Comparison of ENCODE assay signal across 8 mouse cellular contexts in genomic region chr2:93192671-93193080, GRCm38 (mm10). TPM values are rescaled to one million over a fixed set of nuclear protein-coding genes. Genes with fewer than 3 reads are reported as not detected.
DNase-seq lines count a peak whose midpoint lies in the region; ATAC-seq and TF ChIP-seq lines count a peak whose summit lies in the region.
"Had no signal": no experiment of that assay in that cellular context is flagged by ENCODE, and none has a peak within 500 bp of the region (broad histone marks: within the 10 kb centered on the region; RNA-seq: fewer than 3 reads in every experiment).

No protein-coding gene starts in this region.

- no peak overlapping the region for H3K4me2 ChIP-seq in lung, embryonic 14.5 days
- H3K4me2 ChIP-seq in midbrain, embryonic 11.5 days: peak overlapping the region; percentile 88

- no peak overlapping the region for H3K4me3 ChIP-seq in lung, embryonic 14.5 days (ENCODE audit: low read depth, low read length)
- H3K4me3 ChIP-seq in lung, adult 2 months (replicated peaks; ENCODE audit: extremely low read depth, low read depth, low read length): no peak overlapping the region
- H3K4me3 ChIP-seq in midbrain, embryonic 11.5 days (ENCODE audit: low read depth, low read length): no peak overlapping the region

- no peaks in the 10 kb centered on the region for H3K27me3 ChIP-seq in lung, embryonic 14.5 days (ENCODE audit: insufficient read depth, low read length)
- H3K27me3 ChIP-seq in midbrain, embryonic 11.5 days (ENCODE audit: control insufficient read depth, insufficient read depth, low read length): no peaks in the 10 kb centered on the region
- H3K27me3 ChIP-seq in splenic B cell, adult 2 months (ENCODE audit: control insufficient read depth, insufficient read depth, low read length, poor library complexity, severe bottlenecking): no peaks in the 10 kb centered on the region

- no peaks in the 10 kb centered on the region for H3K36me3 ChIP-seq in lung, embryonic 14.5 days (ENCODE audit: insufficient read depth)
- no peaks in the 10 kb centered on the region for H3K36me3 ChIP-seq in midbrain, embryonic 11.5 days (ENCODE audit: control insufficient read depth, insufficient read depth, low read length)
- H3K36me3 ChIP-seq in splenic B cell, adult 2 months (ENCODE audit: control insufficient read depth, insufficient read depth, low read length, poor library complexity, severe bottlenecking): peaks cover 2% of the 10 kb centered on the region; the same call in 1 of the 2 replicates

- H3K9ac ChIP-seq in lung, embryonic 14.5 days: no peak overlapping the region
- H3K9ac ChIP-seq in midbrain, embryonic 11.5 days (ENCODE audit: low read length): no peak overlapping the region; the same call in 1 of the 2 replicates
- H3K9ac ChIP-seq: liver, embryonic 14.5 days had no signal

- no peak for TF ChIP-seq POLR2A in lung, adult 2 months (IDR thresholded peaks at IDR 0.05; ENCODE audit: borderline replicate concordance, extremely low read depth, low read depth, low read length)

- H3K4me1 ChIP-seq in lung, embryonic 14.5 days (ENCODE audit: insufficient read depth): peaks cover 6% of the 10 kb centered on the region; the same call in 1 of the 2 replicates
- H3K4me1 ChIP-seq in lung, adult 2 months (ENCODE audit: control insufficient read depth, insufficient read depth, low read length): peaks cover 9% of the 10 kb centered on the region
- H3K4me1 ChIP-seq in midbrain, embryonic 11.5 days (ENCODE audit: control insufficient read depth, insufficient read depth, low read length): peaks cover 65% of the 10 kb centered on the region

- H3K9me3 ChIP-seq in lung, embryonic 14.5 days (ENCODE audit: low read depth, low read length): no peaks in the 10 kb centered on the region
- H3K9me3 ChIP-seq in midbrain, embryonic 11.5 days (ENCODE audit: control insufficient read depth, low read length): no peaks in the 10 kb centered on the region

- ATAC-seq in lung, embryonic 14.5 days (ENCODE audit: insufficient read depth): no peak; the same call in 1 of the 2 replicates
- ATAC-seq in hematopoietic stem cell, adult 5-6 weeks (replicated peaks in 1 of 2; ENCODE audit: insufficient read depth in 1 of 2, low FRiP score in 2 of 2, low TSS enrichment in 1 of 2, low read depth in 1 of 2, poor library complexity in 2 of 2, severe bottlenecking in 2 of 2): peak; percentile 88 to 89
- peak; percentile 62 for ATAC-seq in midbrain, embryonic 11.5 days (ENCODE audit: low FRiP score)
- ATAC-seq in cerebellum, adult (ENCODE audit: insufficient number of reproducible peaks, low FRiP score, low TSS enrichment): no peak

- intact Hi-C loops in heart, postnatal 14 days (cut with DNase I): no loop called here

- 10% methylated on average over 6 of the region's 6 CpGs for WGBS in lung, embryonic 14.5 days
- WGBS in lung, adult 2 months: 39% methylated on average over 6 of the region's 6 CpGs
- 5% methylated on average over 6 of the region's 6 CpGs for whole genome bisulfite sequencing in midbrain, embryonic 11.5 days

- peak; percentile 44 for DNase-seq in lung, embryonic 14.5 days
- DNase-seq in lung, adult 2 months: no peak
- peak; percentile 95 for DNase-seq in midbrain, embryonic 11.5 days (ENCODE audit: low spot score, missing footprints)
- DNase-seq in splenic B cell, adult 2 months (ENCODE audit: low read depth, low spot score): peak; percentile 91
- no peak for DNase-seq in heart, postnatal 14 days

- no peak overlapping the region for H3K27ac ChIP-seq in lung, embryonic 14.5 days (ENCODE audit: low read depth)
- H3K27ac ChIP-seq in midbrain, embryonic 11.5 days (ENCODE audit: low read depth, low read length): peak overlapping the region; percentile 70
- H3K27ac ChIP-seq: liver, embryonic 14.5 days had no signal

- TF ChIP-seq CTCF in lung, embryonic 14.5 days (IDR thresholded peaks at IDR 0.05; ENCODE audit: low read depth): no peak; the same call in 1 of the 2 replicates
- no peak for TF ChIP-seq CTCF in lung, adult 2 months (IDR thresholded peaks at IDR 0.05; ENCODE audit: insufficient read depth, low read length)

RNA-seq across cellular contexts. Expression of gene Trp53i11, which starts 5.3 kb away (rescaled TPM):
- 46.7 and 51.1 TPM in 2 replicates for polyA plus RNA-seq in lung, embryonic 14.5 days (2014; fragmentation: Nextera tagmentation; extraction: Ambion mirVana)
- 31.8 and 37.5 TPM in 2 replicates for polyA plus RNA-seq in lung, adult 2 months (2012; rRNA removed)
- total RNA-seq in hematopoietic stem cell, adult 5-6 weeks (2017): 17.0 and 24.9 TPM in 2 replicates
- 179 and 191 TPM in 2 replicates for polyA plus RNA-seq in midbrain, embryonic 11.5 days (2014; fragmentation: Nextera tagmentation; extraction: Ambion mirVana)
- 10 to 100 TPM; 67.8 to 68.8 TPM for total RNA-seq in heart, postnatal 14 days (2021)

Comparison
In these comparisons a context has a peak if more than half of its experiments do, and no peak if none do; other contexts are left out.
1. DNase-seq: peak in lung, embryonic 14.5 days (single experiment), midbrain, embryonic 11.5 days (single experiment) and splenic B cell, adult 2 months (single experiment); none in lung, adult 2 months (single experiment) and heart, postnatal 14 days (0 of 2).
2. ATAC-seq: peak in hematopoietic stem cell, adult 5-6 weeks (2 of 2) and midbrain, embryonic 11.5 days (single experiment); none in lung, embryonic 14.5 days (single experiment) and cerebellum, adult (single experiment).